5 mouse cellular contexts compared by ENCODE assay signal in the genomic region with DNA sequence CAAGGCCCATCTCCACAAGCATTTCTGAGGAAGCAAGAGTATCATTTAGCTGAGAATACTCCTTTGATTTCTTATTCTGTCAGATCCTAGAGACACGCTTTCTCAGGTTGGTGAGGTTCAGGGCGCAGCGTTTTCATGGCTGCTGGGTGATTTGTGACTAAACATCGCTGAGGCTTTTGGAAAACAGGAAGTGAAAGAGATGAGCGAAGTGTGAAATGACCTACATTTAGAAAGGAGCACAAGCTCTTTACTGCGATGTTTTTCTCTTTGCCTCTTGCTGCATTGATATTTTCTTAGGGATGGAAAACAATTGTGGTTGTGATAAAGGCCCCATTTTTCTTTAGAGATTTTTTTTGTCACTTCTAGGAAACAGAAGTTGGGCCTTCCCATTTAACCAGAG.
"Had no signal": no experiment of that assay in that cellular context is flagged by ENCODE, and none has a peak within 500 bp of the region (broad histone marks: within the 10 kb centered on the region; RNA-seq: fewer than 3 reads in every experiment).

No protein-coding gene starts in this region.

- DNase-seq: kidney, adult 18-20 months; kidney, postnatal 14 days; lung, adult 2 months; lung, postnatal 36 days; right cerebral cortex, postnatal 14 days had no signal
